In the genomic region with DNA sequence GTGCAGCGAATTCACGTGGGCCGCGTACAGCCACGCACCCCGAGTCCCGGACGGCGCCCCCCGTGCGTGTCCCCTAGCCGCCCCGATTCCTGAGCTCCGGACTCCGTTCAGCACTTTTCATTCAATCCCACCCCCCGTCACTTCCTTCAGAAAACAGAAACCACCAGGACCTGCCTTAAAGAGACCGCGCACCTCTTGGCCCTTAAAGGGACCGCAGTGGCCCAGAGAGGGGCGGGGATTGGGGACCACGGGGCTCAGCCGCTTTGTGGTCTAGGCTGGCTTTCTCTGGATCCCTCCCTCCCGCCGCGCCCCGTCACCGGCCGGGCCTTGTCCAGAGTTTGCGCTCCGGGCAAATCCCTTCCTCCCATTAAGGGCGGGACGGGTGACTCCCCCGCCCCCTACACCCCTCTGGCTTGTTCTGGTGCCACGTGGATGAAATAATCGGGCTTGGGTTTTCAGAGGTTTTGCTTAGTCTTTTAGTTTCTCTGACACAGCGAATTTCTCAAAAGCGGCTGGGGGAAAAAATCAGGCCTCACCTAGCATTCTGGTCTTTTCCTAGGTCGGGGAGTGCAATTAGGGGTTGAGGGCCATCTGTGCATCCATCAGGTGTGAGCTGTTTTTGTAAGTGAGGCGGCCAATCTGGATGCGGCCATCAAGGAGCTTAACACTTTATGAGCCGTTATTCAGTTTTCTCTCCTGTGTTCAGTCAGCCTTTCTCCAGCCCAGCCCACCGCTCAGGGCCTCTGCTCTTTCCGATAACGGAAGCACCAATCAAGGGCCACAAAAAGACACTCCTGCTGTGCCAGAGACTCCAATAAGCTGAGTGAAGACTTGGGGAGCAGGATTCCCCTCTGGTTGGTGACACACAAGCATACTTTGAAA, we compare ENCODE assay signal across 8 mouse cellular contexts. TPM values are rescaled to one million over a fixed set of nuclear protein-coding genes. Genes with fewer than 3 reads are reported as not detected.
A peak's percentile ranks its signal among the peaks of the same experiment; 100 is the strongest.
DNase-seq lines count a peak whose midpoint lies in the region; ATAC-seq and TF ChIP-seq lines count a peak whose summit lies in the region.

Oaf (minus strand) TSS at position 200 of the 882 bp plus-strand sequence.

- H3K27me3 ChIP-seq in ES-Bruce4 (ENCODE audit: control insufficient read depth, insufficient read depth, low read length, poor library complexity, severe bottlenecking): peaks cover 8% of the 10 kb centered on the region; the same call in 1 of the 2 replicates
- H3K27me3 ChIP-seq in forebrain, embryonic 12.5 days: peaks cover 26% of the 10 kb centered on the region
- H3K27me3 ChIP-seq in heart, embryonic 15.5 days: peaks cover 4% of the 10 kb centered on the region; the same call in 1 of the 2 replicates
- no peaks in the 10 kb centered on the region for H3K27me3 ChIP-seq in liver, embryonic 12.5 days (replicated peaks)
- no peaks in the 10 kb centered on the region for H3K27me3 ChIP-seq in stomach, embryonic 16.5 days (ENCODE audit: control insufficient read depth, insufficient read depth, low read length)

- H3K9ac ChIP-seq in ES-Bruce4 (ENCODE audit: low read depth, poor library complexity, severe bottlenecking): peak within 1 kb of the TSS; percentile 44
- H3K9ac ChIP-seq in forebrain, embryonic 12.5 days: peak within 1 kb of the TSS; percentile 71
- peak within 1 kb of the TSS; percentile 74 for H3K9ac ChIP-seq in heart, embryonic 15.5 days
- H3K9ac ChIP-seq in liver, embryonic 12.5 days: peak within 1 kb of the TSS; percentile 92
- peak within 1 kb of the TSS; percentile 90 for H3K9ac ChIP-seq in stomach, embryonic 16.5 days (ENCODE audit: low read length)

- ATAC-seq in forebrain, embryonic 12.5 days (ENCODE audit: low FRiP score): peak; percentile 83
- ATAC-seq in heart, embryonic 15.5 days (replicated peaks; ENCODE audit: insufficient number of reproducible peaks, insufficient read depth, low FRiP score, low read depth): peak; percentile 90
- ATAC-seq in liver, embryonic 12.5 days: peak; percentile 82
- peak; percentile 91 for ATAC-seq in stomach, embryonic 16.5 days (ENCODE audit: insufficient read depth, low FRiP score)

- peak within 1 kb of the TSS; percentile 47 for H3K4me3 ChIP-seq in ES-Bruce4 (ENCODE audit: low read depth, low read length)
- H3K4me3 ChIP-seq in forebrain, embryonic 12.5 days (replicated peaks): peak within 1 kb of the TSS; percentile 69
- H3K4me3 ChIP-seq in heart, embryonic 15.5 days: peak within 1 kb of the TSS; percentile 83
- H3K4me3 ChIP-seq in liver, embryonic 12.5 days: peak within 1 kb of the TSS; percentile 84
- H3K4me3 ChIP-seq in stomach, embryonic 16.5 days (replicated peaks; ENCODE audit: low read length): peak within 1 kb of the TSS; percentile 79

- no peaks in the 10 kb centered on the region for H3K36me3 ChIP-seq in ES-Bruce4 (ENCODE audit: control insufficient read depth, insufficient read depth, low read length, poor library complexity, severe bottlenecking)
- no peaks in the 10 kb centered on the region for H3K36me3 ChIP-seq in forebrain, embryonic 12.5 days (replicated peaks)
- no peaks in the 10 kb centered on the region for H3K36me3 ChIP-seq in heart, embryonic 15.5 days
- peaks cover 19% of the 10 kb centered on the region for H3K36me3 ChIP-seq in liver, embryonic 12.5 days
- no peaks in the 10 kb centered on the region for H3K36me3 ChIP-seq in stomach, embryonic 16.5 days (ENCODE audit: control insufficient read depth, insufficient read depth, low read length)

- under 1% methylated on average over 42 of the region's 44 CpGs for WGBS in forebrain, embryonic 12.5 days
- WGBS in heart, embryonic 15.5 days: under 1% methylated on average over 44 of the region's 44 CpGs
- WGBS in liver, embryonic 12.5 days (ENCODE audit: insufficient replicate concordance): 3% methylated on average over 44 of the region's 44 CpGs
- 2% methylated on average over 44 of the region's 44 CpGs for WGBS in stomach, embryonic 16.5 days

- H3K4me2 ChIP-seq in forebrain, embryonic 12.5 days: peak within 1 kb of the TSS; percentile 79
- H3K4me2 ChIP-seq in heart, embryonic 15.5 days: peak within 1 kb of the TSS; percentile 84
- peak within 1 kb of the TSS; percentile 88 for H3K4me2 ChIP-seq in liver, embryonic 12.5 days
- peak within 1 kb of the TSS; percentile 63 for H3K4me2 ChIP-seq in stomach, embryonic 16.5 days (ENCODE audit: low read depth, low read length)

- TF ChIP-seq CTCF in ES-Bruce4 (IDR thresholded peaks at IDR 0.05; ENCODE audit: low read depth, low read length): no peak

- no peaks in the 10 kb centered on the region for H3K4me1 ChIP-seq in ES-Bruce4 (ENCODE audit: control insufficient read depth, insufficient read depth, low read length)
- peaks cover 18% of the 10 kb centered on the region for H3K4me1 ChIP-seq in forebrain, embryonic 12.5 days
- peaks cover 44% of the 10 kb centered on the region for H3K4me1 ChIP-seq in heart, embryonic 15.5 days (replicated peaks)
- H3K4me1 ChIP-seq in liver, embryonic 12.5 days: peaks cover 91% of the 10 kb centered on the region
- peaks cover 41% of the 10 kb centered on the region for H3K4me1 ChIP-seq in stomach, embryonic 16.5 days (ENCODE audit: control insufficient read depth, insufficient read depth, low read length)

- no peaks in the 10 kb centered on the region for H3K9me3 ChIP-seq in ES-Bruce4 (replicated peaks; ENCODE audit: control insufficient read depth, insufficient read depth, low read length, poor library complexity, severe bottlenecking)
- no peaks in the 10 kb centered on the region for H3K9me3 ChIP-seq in forebrain, embryonic 12.5 days
- H3K9me3 ChIP-seq in heart, embryonic 15.5 days (replicated peaks): no peaks in the 10 kb centered on the region
- no peaks in the 10 kb centered on the region for H3K9me3 ChIP-seq in liver, embryonic 12.5 days (replicated peaks)
- H3K9me3 ChIP-seq in stomach, embryonic 16.5 days (replicated peaks; ENCODE audit: control insufficient read depth, low read length): no peaks in the 10 kb centered on the region

- 0 out of 2 replicates have a peak, but pooled peaks have one; percentile 54 for TF ChIP-seq EP300 in ES-Bruce4 (IDR thresholded peaks at IDR 0.05; ENCODE audit: insufficient read depth, low read depth, low read length)

- DNase-seq in c-Kit-positive CD71-positive TER-119-negative erythroid progenitor cells, embryonic 14.5 days (ENCODE audit: low read depth): peak; percentile 89
- DNase-seq in kidney, postnatal 25 days: peak; percentile 88 to 97
- DNase-seq in naive thymus-derived CD4-positive, alpha-beta T cell, adult 2 months (ENCODE audit: low read depth): peak; percentile 16

- no peak for TF ChIP-seq POLR2A in ES-Bruce4 (IDR thresholded peaks at IDR 0.05; ENCODE audit: insufficient read depth, low read length)

- no peak within 1 kb of the TSS for H3K27ac ChIP-seq in ES-Bruce4 (ENCODE audit: insufficient read depth, low read length)
- peak within 1 kb of the TSS; percentile 68 for H3K27ac ChIP-seq in forebrain, embryonic 12.5 days
- peak within 1 kb of the TSS; percentile 76 for H3K27ac ChIP-seq in heart, embryonic 15.5 days
- peak within 1 kb of the TSS; percentile 97 for H3K27ac ChIP-seq in liver, embryonic 12.5 days
- H3K27ac ChIP-seq in stomach, embryonic 16.5 days (ENCODE audit: low read length): peak within 1 kb of the TSS; percentile 90

RNA-seq across cellular contexts. Expression of gene Oaf, which starts in this region (rescaled TPM):
- 3.7 and 4.8 TPM in 2 replicates for polyA plus RNA-seq in ES-Bruce4 (2011; ENCODE audit: insufficient read depth, insufficient read length, low read depth, missing spikeins)
- 21.9 and 25.6 TPM in 2 replicates for polyA plus RNA-seq in forebrain, embryonic 12.5 days (2016; fragmentation: Nextera tagmentation; extraction: Ambion mirVana)
- 22.8 and 31.2 TPM in 2 replicates for polyA plus RNA-seq in heart, embryonic 15.5 days (2015; fragmentation: Nextera tagmentation; extraction: Ambion mirVana)
- 37.8 and 44.1 TPM in 2 replicates for polyA plus RNA-seq in liver, embryonic 12.5 days (2016; fragmentation: Nextera tagmentation; extraction: Ambion mirVana)
- polyA plus RNA-seq in stomach, embryonic 16.5 days (2015; fragmentation: Nextera tagmentation; extraction: Ambion mirVana): 31.4 and 36.2 TPM in 2 replicates

Comparison
In these comparisons a context has a peak if more than half of its experiments do, and no peak if none do; other contexts are left out.
1. DNase-seq: peak in every context shown above with its lines; median percentile 92 in kidney, postnatal 25 days; 89 in c-Kit-positive CD71-positive TER-119-negative erythroid progenitor cells, embryonic 14.5 days; 16 in naive thymus-derived CD4-positive, alpha-beta T cell, adult 2 months.